Mouse (Mus musculus) adrenal gland (tissue): Measurements from ENCODE around the gene Ski.

Experiments
- intact Hi-C: fragments of 180-260 bp; cut with DNase I; formaldehyde crosslinking; loops from one replicate; pipeline ENCODE4 v1.15.1; 2025

The Ski gene

GRCm38 (mm10) chr4:155235311-155236119 is 13.1 kb upstream of the Ski start:
- intact Hi-C loops = no loop called here

DNA sequence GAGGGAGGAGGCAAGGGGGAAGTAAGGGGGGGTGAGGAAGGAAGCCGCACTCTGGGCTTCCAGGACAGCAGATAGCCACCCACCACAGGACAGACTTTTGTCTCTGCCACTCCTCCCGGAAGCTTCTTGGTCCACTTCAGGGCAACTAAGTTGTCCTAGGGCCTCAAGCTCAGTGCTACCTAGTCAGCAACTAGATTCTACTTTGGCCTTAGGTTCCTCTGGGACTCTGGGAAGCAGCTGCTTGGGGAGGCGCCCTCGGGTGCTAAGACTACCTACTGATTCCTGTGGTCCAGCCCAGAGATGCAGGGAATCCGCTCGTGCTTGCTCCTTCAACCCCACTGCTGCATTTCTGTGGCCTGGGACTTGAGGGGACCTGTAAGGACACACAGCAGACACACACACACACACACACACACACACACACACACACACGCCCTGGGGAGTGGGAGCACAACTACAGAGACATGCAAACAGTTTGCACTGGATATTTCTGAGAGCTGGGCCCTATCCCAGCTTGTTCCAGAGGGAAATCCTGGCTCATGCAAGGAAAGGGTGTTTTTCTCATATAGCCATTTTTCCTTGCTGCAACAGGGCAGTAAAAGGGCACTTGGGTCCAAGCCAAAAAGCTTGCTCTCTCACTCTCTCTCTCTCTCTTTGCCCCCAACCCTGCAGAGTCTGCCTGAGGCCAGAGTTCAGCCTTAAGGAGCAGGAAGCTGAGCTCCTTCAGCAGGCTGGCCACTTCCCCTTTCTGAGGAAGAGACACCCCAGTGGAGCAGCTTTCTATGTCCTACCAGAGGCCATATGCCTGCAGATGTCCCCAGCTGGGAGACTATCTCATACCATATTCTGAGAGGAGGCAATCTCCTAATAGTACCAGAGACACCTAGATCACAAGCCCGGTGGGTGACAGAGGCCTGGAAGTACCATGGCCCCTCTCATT is 12.2 kb upstream of the Ski start:
- intact Hi-C loops = no loop called here

DNA sequence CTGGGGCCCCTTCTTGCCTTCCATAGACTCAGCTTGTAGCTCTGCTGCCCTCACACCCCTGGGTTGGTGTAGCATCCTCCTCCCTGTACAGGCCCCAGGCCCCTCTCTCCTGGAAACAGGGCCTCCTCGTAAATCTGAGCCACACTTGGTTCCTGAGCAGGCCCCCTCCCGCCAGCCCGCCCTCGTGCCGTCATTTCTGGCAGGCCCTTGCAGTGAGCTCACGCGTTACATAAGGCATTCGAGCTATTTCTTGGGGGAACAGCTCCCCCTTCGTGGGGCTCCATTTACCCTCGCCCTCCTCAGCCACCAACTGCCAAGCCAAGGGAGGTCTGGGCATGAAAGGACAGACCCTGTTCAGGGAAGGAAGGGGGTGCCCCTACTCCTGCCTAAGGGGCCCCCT is 11.5 kb upstream of the Ski start:
- intact Hi-C loops = no loop called here

DNA sequence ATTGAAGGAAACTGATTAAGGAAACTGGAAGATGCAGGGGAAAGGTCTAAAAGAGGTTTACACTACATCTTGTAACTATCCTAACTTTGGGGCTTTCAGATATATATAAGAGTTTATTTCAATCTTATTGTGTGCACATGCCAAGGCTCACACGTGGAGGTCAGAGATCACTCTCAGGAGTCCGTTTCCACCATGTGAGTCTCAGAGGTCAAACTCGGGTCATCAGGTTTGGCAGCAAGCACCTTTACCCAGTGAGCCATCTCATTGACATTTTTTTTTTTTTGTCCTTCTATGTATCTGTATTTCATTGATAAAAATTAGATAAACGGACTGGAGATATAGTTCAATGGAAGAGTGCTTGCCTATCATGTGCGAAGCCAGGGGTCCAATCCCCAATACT is 6.1 kb upstream of the Ski start:
- intact Hi-C loops = no loop called here

- intact Hi-C loops = no loop called here
These were observed 5.6 kb upstream of the Ski start for GRCm38 (mm10) chr4:155227986-155228385.

DNA sequence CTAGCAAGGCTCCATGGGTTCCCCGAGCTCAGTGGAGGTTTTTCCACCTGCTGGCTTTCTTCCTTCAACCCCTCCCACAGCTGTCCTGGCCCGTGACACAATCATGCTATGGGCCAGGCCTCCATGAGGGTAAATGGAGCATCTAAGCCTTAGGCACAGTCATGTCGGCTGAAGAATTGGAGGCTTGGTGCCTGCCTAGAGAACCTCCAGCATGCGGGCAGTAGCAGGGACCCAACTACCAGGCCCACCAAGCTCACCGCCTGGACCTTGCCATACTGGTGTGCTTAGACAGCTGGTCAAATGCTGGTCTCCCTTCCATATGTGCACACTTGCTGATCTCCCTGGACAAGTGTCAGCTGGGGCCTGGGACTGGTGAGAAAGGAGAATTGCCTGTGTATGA is 3.5 kb upstream of the Ski start:
- intact Hi-C loops = no loop called here

- intact Hi-C loops = loop anchor here (5.0 kb wide), 1 partner anchor 37 kb away; no protein-coding TSS in a partner anchor
These were observed 1.5 kb upstream of the Ski start for GRCm38 (mm10) chr4:155223594-155224528.

- intact Hi-C loops = loop anchor here (5.0 kb wide), 1 partner anchor 36 kb away; no protein-coding TSS in a partner anchor
These were observed 625 bp upstream of the Ski start for GRCm38 (mm10) chr4:155222841-155223593.

DNA sequence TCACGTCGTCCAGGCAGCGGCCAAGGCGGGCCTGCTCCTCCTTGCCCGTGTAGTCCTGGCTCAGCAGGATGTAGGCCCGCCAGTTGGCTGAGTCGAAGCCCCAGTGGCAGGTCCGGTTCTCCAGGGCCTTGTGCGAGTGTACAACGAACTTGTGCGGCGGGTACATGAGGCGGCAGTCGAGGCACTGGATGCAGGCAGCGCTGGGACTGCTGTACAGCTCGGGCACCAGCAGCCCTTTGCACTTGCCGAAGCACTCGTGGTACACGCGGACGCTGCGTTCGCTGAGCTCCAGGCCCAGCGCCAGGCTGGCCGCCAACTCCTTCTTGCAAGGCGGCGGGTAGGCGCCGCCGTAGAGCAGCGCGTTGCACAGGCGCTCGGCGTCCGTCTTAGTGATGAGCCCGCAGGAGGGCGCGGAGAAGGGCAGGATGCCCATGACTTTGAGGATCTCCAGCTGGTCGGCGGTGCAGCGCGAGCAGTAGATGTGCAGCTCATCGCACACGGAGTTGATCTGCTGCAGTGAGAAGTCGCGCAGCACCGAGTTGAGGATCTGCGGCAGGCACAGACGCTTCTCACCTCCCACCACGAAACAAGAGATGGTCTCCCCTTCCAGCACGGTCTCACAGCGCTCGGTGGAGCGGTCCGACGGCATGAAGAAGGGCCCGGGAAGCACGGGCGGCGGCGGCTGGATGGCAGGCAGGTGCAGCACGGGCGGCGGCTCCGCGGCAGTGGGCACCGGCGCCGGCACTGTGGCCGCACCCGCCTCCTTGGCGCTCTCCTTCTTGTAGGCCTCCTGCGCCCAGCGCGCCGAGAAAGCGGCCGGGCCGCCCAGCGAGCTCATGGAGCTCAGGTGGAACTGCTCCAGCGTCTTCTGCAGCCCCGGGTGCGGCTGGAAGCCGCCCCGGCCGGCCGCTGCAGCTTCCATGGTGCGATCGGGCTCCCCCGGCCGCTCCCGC is 517 bp downstream of the Ski start:
- intact Hi-C loops = loop anchor here (2.0 to 5.0 kb wide), 2 partner anchors 35 to 71 kb away; no protein-coding TSS in a partner anchor

- intact Hi-C loops = loop anchor here (2.0 to 5.0 kb wide), 2 partner anchors 34 to 70 kb away; no protein-coding TSS in a partner anchor
These were observed 1.3 kb downstream of the Ski start for GRCm38 (mm10) chr4:155221106-155221505.

GRCm38 (mm10) chr4:155220213-155221100 is 1.9 kb downstream of the Ski start:
- intact Hi-C loops = loop anchor here (2.0 to 5.0 kb wide), 2 partner anchors 33 to 70 kb away; no protein-coding TSS in a partner anchor

DNA sequence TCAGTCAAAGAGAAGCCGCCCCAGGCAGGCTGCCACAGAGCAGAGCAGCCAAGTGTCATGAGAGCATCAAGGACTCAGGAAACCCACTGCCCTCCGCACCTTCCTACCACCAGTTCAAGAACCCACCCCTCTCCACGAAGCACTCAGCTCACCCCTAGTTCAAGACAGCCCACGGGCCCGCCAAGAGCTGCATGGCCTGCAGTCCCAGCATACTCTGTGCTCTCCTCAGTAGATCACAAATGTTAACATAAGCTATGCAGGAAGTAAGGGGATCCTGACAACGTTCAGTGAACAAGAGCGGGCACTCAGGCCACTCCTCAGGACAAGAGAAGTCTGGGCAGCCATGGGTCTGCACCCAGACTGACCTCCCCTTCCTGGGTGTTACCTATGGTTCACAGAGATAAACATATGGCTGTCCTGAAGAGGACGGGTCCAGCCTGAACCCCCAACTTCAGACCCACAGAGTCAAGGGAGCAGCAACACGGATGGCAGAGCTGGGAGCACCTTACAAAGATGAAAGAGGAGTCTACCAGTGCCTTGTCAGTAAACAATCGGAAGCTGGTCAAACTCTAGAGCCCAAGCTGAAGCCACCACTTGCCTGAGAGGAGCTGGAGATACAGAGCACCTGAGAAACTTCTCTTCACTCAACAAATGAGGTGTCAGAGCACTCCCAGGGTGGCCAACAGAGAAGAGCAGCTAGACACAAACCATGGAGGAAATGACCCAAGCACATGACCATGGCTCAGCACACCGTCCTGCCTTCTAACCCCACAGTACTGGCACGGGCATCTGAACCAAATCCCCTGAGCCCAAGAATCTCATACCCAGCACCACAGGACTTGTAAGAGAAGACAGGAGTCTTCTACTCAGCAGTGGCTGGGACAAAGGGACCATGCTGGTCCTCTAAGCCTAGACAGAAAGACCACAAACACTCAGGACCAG is 2.9 kb downstream of the Ski start:
- intact Hi-C loops = loop anchor here (2.0 to 5.0 kb wide), 3 partner anchors 32 to 69 kb away; no protein-coding TSS in a partner anchor

- intact Hi-C loops = loop anchor here (5.0 kb wide), 1 partner anchor 56 kb away; no protein-coding TSS in a partner anchor
These were observed 4.2 kb downstream of the Ski start for GRCm38 (mm10) chr4:155218104-155218732.

- intact Hi-C loops = loop anchor here (5.0 kb wide), 1 partner anchor 55 kb away; no protein-coding TSS in a partner anchor
These were observed 4.9 kb downstream of the Ski start for GRCm38 (mm10) chr4:155217241-155218103.
